Mouse (Mus musculus) liver, postnatal 0 days (tissue): ENCODE measurements around the gene Itih4. TPM values are rescaled to one million over a fixed set of nuclear protein-coding genes. Genes with fewer than 3 reads are reported as not detected.

Experiments used
- ATAC-seq: fragments of 200-750 bp; cut with Nextera tagmentation; 2 replicates; pipeline ENCODE4 v1.8.0; 2017; ENCODE audit warnings: mild to moderate bottlenecking, moderate library complexity
- DNase-seq: peaks from one replicate; pipeline ENCODE4 v3.0.0-alpha.2; 2016
- H3K27ac ChIP-seq: fragments of 300-500 bp; sonication (generic); 2 replicates; pipeline ENCODE4 v1.5.1; 2014; ENCODE audit warnings: antibody characterized with exemption, moderate library complexity, mild to moderate bottlenecking, low read depth
- H3K27me3 ChIP-seq: fragments of 300-500 bp; sonication (generic); 2 replicates; pipeline ENCODE4 v1.6.1; 2014; ENCODE audit warnings: low read length, control low read depth, mixed read lengths; ENCODE audit not compliant: insufficient read depth
- H3K36me3 ChIP-seq: fragments of 300-500 bp; sonication (generic); replicated peaks from 2 replicates; pipeline ENCODE4 v1.6.1; 2014; ENCODE audit warnings: mild to moderate bottlenecking, control low read depth, low read length, moderate library complexity, mixed read lengths; ENCODE audit not compliant: insufficient read depth
- H3K4me1 ChIP-seq: fragments of 300-500 bp; sonication (generic); 2 replicates; pipeline ENCODE4 v1.6.1; 2014; ENCODE audit warnings: antibody characterized with exemption, mild to moderate bottlenecking, control low read depth; ENCODE audit not compliant: insufficient read depth
- H3K4me2 ChIP-seq: fragments of 300-500 bp; sonication (generic); 2 replicates; pipeline ENCODE4 v1.6.1; 2014; ENCODE audit warnings: low read depth, mild to moderate bottlenecking, low read length, moderate library complexity, mixed read lengths
- H3K4me3 ChIP-seq: fragments of 300-500 bp; sonication (generic); 2 replicates; pipeline ENCODE4 v1.5.1; 2014; ENCODE audit warnings: low read depth, low read length
- H3K9ac ChIP-seq: fragments of 300-500 bp; sonication (generic); replicated peaks from 2 replicates; pipeline ENCODE4 v1.6.1; 2014; ENCODE audit warnings: mild to moderate bottlenecking, moderate library complexity
- H3K9me3 ChIP-seq: fragments of 300-500 bp; sonication (generic); 2 replicates; pipeline ENCODE4 v1.6.1; 2016; ENCODE audit warnings: mild to moderate bottlenecking, control low read depth, low read length, mixed read lengths
- CTCF ChIP-seq: sonication (generic); IDR thresholded peaks from 2 replicates; pipeline ENCODE4 v1.5.1; 2016; ENCODE audit warnings: antibody characterized with exemption, low read depth
- EP300 ChIP-seq: IDR thresholded peaks from 2 replicates; pipeline ENCODE4 v1.6.1; 2016; ENCODE audit warnings: antibody characterized with exemption, low read depth, mild to moderate bottlenecking
- WGBS: fragments of 180-500 bp; shearing (Covaris S2); extraction: QIAGEN DNeasy Blood & Tissue Kit; methylation state at CpG from one replicate; pipeline ENCODE4 v1.1.7; 2014; ENCODE audit not compliant: insufficient replicate concordance; 5-methylcytosine and 5-hydroxymethylcytosine counted together
- polyA plus RNA-seq: library from polyadenylated mRNA; unstranded; fragments of >200 nt; fragmentation: Nextera tagmentation; extraction: Ambion mirVana; gene quantifications from 2 replicates; pipeline ENCODE4 v1.2.1, GENCODE M21; 2015

The Itih4 gene
- polyA plus RNA-seq, 1 experiment from 2014 or later, result 661 TPM

GRCm38 (mm10) chr14:30868826-30869225 lies 17.4 kb upstream of the Itih4 start:
- DNase-seq, result no peak
- peaks cover 27% of the 10 kb centered on the region for H3K4me1 ChIP-seq
- peaks cover 16% of the 10 kb centered on the region for H3K36me3 ChIP-seq
- H3K27me3 ChIP-seq, result no peaks in the 10 kb centered on the region
- no peak overlapping the region for H3K9ac ChIP-seq
- peak; percentile 77 for ATAC-seq
- H3K27ac ChIP-seq, result peak overlapping the region; percentile 73
- H3K9me3 ChIP-seq, result no peaks in the 10 kb centered on the region
- no peak overlapping the region for H3K4me3 ChIP-seq
- no peak overlapping the region for H3K4me2 ChIP-seq
- no peak for TF ChIP-seq CTCF
- 63% methylated on average over 10 of the region's 10 CpGs for WGBS

DNA sequence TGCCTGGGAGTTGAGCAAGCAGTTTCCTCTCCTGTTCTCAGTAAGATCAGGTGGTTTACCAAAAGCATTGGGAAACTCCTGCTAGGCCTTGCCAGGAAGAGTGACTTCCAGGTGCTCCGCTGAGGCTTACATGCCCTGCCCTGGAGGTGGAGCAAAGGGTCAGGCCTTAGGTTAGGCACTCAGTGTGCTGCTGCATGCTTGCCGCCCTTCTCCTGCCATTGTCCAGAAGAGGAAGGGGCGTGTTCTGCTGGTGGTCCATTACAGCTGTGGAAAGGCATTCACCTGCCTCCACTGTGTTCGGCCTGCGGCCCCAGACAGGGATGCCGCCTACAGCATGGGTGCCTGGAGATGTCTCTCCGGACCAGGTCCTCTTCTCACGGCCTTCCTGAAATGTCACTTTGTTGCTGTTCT lies 16.9 kb upstream of the Itih4 start:
- H3K4me1 ChIP-seq, result peaks cover 33% of the 10 kb centered on the region
- ATAC-seq, result peak; percentile 82
- peak; percentile 54 for DNase-seq
- WGBS, result 62% methylated on average over 8 of the region's 8 CpGs
- H3K27me3 ChIP-seq, result no peaks in the 10 kb centered on the region
- no peak overlapping the region; the same call in 1 of the 2 replicates for H3K9ac ChIP-seq
- TF ChIP-seq EP300 (0 out of 2 replicates have a peak, but pooled peaks have one; percentile 70), CTCF (no peak)
- no peak overlapping the region for H3K4me3 ChIP-seq
- no peaks in the 10 kb centered on the region for H3K9me3 ChIP-seq
- H3K36me3 ChIP-seq, result peaks cover 13% of the 10 kb centered on the region
- H3K27ac ChIP-seq, result peak overlapping the region; percentile 73
- no peak overlapping the region for H3K4me2 ChIP-seq

DNA sequence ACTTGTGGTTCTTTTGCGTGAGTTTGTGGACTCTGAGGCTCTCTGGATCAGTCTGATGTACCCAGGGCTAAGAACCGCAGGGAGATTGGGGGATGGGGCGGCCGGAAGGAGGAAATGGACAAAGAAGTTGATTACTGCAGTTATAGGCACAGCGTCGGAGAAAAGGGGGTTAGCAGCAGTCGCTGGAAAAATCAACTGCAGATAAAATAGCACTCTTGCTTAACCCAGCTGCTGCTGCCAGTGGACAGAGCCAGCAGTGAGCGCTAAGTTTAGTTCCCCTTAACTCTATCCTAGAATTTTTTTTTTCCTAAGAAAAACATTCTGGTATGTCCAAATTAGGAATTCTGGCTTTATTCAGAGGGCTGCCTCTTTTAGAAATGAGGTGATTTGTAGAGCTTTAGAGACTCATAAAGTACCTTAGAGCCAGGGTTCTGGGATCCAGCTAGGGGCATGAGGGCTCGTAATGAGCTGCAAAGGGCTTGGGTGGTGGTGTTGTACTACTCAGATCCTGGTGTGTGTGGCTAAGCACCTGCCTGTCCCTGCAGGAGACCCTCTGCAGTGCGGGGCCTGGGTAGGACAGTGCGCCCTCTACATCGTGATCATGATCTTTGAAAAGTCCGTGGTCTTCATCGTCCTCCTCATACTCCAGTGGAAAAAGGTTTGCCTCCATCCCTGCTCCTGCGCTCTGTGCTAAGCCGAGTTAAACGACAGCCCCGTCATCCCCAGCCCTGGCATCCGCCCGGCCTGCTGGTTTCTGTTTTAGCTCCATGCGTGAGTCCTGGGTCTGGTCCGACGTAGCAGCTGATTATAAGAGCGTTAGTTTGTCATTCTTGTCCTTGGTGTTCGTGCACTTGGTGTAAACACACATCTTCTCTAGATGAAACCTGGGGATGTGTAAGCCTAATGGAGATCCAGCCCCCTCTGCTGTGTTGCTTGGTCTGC lies 15.8 kb upstream of the Itih4 start:
- WGBS, result 64% methylated on average over 25 of the region's 25 CpGs
- TF ChIP-seq CTCF, result no peak
- peak; percentile 36; the same call in 1 of the 2 replicates for TF ChIP-seq EP300
- ATAC-seq, result no peak
- DNase-seq, result no peak
- no peak overlapping the region for H3K9ac ChIP-seq
- no peaks in the 10 kb centered on the region for H3K27me3 ChIP-seq
- H3K4me1 ChIP-seq, result peaks cover 40% of the 10 kb centered on the region
- H3K4me3 ChIP-seq, result no peak overlapping the region
- H3K9me3 ChIP-seq, result no peaks in the 10 kb centered on the region
- H3K27ac ChIP-seq, result peak overlapping the region; percentile 73
- H3K4me2 ChIP-seq, result 0 out of 2 replicates have a peak overlapping the region, but pooled peaks have one; percentile 7
- H3K36me3 ChIP-seq, result peaks cover 8% of the 10 kb centered on the region

DNA sequence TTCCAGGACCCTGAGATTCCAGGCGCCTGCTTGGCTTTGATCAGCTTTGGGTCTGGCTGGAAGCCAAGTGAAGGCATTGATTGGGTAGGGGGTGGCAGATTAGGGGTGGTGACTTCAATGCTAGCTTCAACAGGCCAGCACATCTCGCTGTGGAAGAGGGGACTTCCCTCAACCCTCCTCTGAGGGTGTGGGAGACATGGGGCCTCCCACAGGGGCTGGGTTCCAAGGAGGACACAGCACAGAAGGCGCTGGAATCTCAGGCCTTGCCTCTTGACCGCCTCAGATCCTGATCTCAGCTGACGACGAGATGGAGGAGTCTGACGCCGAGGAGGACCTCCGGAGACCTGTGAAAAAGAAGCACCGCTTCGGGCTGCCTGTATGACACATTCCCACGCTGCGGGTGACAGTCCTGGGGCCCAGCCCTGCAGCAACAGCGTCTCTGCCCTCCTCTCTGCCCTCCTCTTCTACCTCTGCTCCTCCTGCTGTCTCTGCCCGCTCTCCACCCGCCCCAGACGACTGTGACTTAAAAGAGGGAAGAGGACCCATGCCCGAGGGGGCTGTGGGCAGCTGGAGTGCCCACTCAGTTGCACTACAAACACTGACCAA lies 12.1 kb upstream of the Itih4 start:
- Histone ChIP-seq H3K9ac (no peak overlapping the region), H3K4me3 (no peak overlapping the region), H3K27me3 (no peaks in the 10 kb centered on the region), H3K27ac (peak overlapping the region; percentile 82), H3K4me2 (no peak overlapping the region), H3K4me1 (peaks cover 42% of the 10 kb centered on the region), H3K9me3 (no peaks in the 10 kb centered on the region), H3K36me3 (peaks cover 8% of the 10 kb centered on the region)
- WGBS, result 68% methylated on average over 16 of the region's 18 CpGs
- ATAC-seq (no peak), DNase-seq (no peak)
- no peak for TF ChIP-seq EP300

DNA sequence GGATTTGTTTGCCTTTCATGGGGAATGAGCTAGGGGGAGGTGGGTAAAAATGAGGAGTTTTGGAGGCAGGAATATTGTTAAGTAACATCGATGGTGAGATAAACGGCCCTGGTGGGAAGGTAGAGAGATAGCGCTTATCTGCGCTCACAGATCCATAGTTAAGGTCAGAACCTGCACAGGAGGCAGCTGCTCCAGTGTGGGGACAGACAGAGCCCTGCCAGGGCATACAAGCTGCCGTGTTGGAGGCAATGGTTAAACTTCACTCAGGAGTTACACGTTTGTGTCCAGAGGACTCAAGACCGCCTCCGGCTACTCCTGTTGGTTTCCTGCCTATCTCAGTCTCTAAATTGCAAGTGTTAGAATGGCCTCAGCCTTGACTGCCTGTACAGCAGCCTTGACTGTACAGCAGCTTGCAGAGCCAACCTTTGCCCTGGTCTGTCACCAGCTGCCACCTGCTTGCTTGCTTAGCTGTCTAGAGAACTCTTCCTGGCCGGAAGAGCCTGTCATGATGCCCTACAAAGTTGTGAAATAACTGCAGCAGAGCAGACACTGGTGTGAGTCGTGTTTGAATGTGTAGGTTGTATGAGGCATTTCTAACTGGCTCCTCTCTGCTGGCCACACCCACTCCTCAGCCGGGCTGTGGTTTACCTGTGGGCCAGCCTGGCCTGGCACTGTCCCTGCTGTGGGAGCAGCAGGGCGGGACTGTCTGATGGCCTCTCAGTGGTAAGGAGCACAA lies 11.0 kb upstream of the Itih4 start:
- peaks cover 34% of the 10 kb centered on the region for H3K4me1 ChIP-seq
- no peaks in the 10 kb centered on the region for H3K27me3 ChIP-seq
- H3K4me3 ChIP-seq, result no peak overlapping the region
- no peak overlapping the region; the same call in 1 of the 2 replicates for H3K9ac ChIP-seq
- 39% methylated on average over 12 of the region's 12 CpGs for WGBS
- ATAC-seq, result peak; percentile 85
- DNase-seq, result peak; percentile 54
- H3K9me3 ChIP-seq, result no peaks in the 10 kb centered on the region
- no peak overlapping the region for H3K4me2 ChIP-seq
- TF ChIP-seq EP300 (peak; percentile 37; the same call in 1 of the 2 replicates), CTCF (no peak)
- peaks cover 8% of the 10 kb centered on the region for H3K36me3 ChIP-seq
- H3K27ac ChIP-seq, result peak overlapping the region; percentile 82

DNA sequence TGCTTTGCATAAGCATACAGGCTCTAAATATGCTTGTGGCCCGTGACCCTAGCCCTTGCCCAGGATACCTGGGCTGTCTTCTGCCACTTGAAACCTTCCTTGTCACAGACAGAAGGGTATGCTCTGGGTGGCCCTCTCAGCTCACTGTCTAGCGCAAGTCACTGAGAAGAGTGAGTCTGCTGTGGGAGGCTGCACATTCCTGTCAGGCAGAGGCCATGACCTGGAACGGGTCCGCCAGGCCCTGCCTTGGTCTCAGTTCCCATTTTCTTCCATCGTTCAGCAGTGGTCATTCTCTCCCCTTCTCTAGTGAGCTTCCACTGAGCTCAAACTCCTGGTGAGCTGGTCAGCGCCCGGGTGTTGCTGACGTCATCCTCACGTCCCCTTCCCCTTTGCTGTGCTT lies 10.3 kb upstream of the Itih4 start:
- H3K9ac ChIP-seq, result no peak overlapping the region; the same call in 1 of the 2 replicates
- no peaks in the 10 kb centered on the region for H3K9me3 ChIP-seq
- no peak for DNase-seq
- no peak overlapping the region for H3K4me2 ChIP-seq
- no peak for TF ChIP-seq CTCF
- no peak for TF ChIP-seq EP300
- H3K4me3 ChIP-seq, result no peak overlapping the region
- ATAC-seq, result peak; percentile 10
- H3K36me3 ChIP-seq, result peaks cover 7% of the 10 kb centered on the region
- peak overlapping the region; percentile 82 for H3K27ac ChIP-seq
- 57% methylated on average over 9 of the region's 9 CpGs for WGBS
- H3K27me3 ChIP-seq, result no peaks in the 10 kb centered on the region
- H3K4me1 ChIP-seq, result peaks cover 29% of the 10 kb centered on the region
